Mouse (Mus musculus): Measurements from ENCODE around the gene Chrm4.

The Chrm4 gene

GRCm38 (mm10) chr2:91963443-91963932 is 36.4 kb downstream of the Chrm4 start:
- DNase-seq (ENCODE audit: low spot score in 2 of 2), result peak; percentile 91 to 95

- DNase-seq (ENCODE audit: low spot score in 2 of 2), result no peak
Observed at GRCm38 (mm10) chr2:91964610-91965204, 37.7 kb downstream of the Chrm4 start.

- peak; percentile 85 for DNase-seq (ENCODE audit: low spot score in 2 of 2)
Observed at GRCm38 (mm10) chr2:91965417-91965816, 38.4 kb downstream of the Chrm4 start.

- no peak for DNase-seq (ENCODE audit: low spot score in 2 of 2)
Observed at GRCm38 (mm10) chr2:91966367-91966766, 39.3 kb downstream of the Chrm4 start.

GRCm38 (mm10) chr2:91967962-91968361 is 40.9 kb downstream of the Chrm4 start:
- no peak for DNase-seq (ENCODE audit: low spot score in 2 of 2)

- no peak for DNase-seq (ENCODE audit: low spot score in 2 of 2)
Observed at GRCm38 (mm10) chr2:91971231-91972097, 44.4 kb downstream of the Chrm4 start.

GRCm38 (mm10) chr2:91972121-91972566 is 45.1 kb downstream of the Chrm4 start:
- peak; percentile 28 to 46 for DNase-seq (ENCODE audit: low spot score in 2 of 2)

- DNase-seq (ENCODE audit: low spot score in 2 of 2), result no peak
Observed at GRCm38 (mm10) chr2:91973416-91974135, 46.5 kb downstream of the Chrm4 start.

GRCm38 (mm10) chr2:91975581-91976541 is 48.8 kb downstream of the Chrm4 start, which contains the start of gene Dgkz:
Gene Dgkz, minus strand, starts transcription at chr2:91975864.
- no peak for DNase-seq (ENCODE audit: low spot score in 2 of 2)

GRCm38 (mm10) chr2:91977960-91978359 is 50.9 kb downstream of the Chrm4 start:
- DNase-seq (ENCODE audit: low spot score in 2 of 2), result no peak

All from spleen, postnatal 36 days (tissue).